Mouse (Mus musculus) olfactory bulb, adult 2 months (tissue): ENCODE data around the gene Sec31a.

Experiments used
- CTCF ChIP-seq: fragments of 200-500 bp; IDR thresholded peaks from 2 replicates; pipeline ENCODE4 v1.5.1; 2012; ENCODE audit warnings: low read depth, mild to moderate bottlenecking, low read length, moderate library complexity; ENCODE audit not compliant: insufficient read depth
- POLR2A ChIP-seq: fragments of 200-500 bp; IDR thresholded peaks from 2 replicates; pipeline ENCODE4 v1.6.1; 2012; ENCODE audit warnings: mild to moderate bottlenecking, low read depth, low read length, moderate library complexity; ENCODE audit not compliant: insufficient read depth

DNA sequence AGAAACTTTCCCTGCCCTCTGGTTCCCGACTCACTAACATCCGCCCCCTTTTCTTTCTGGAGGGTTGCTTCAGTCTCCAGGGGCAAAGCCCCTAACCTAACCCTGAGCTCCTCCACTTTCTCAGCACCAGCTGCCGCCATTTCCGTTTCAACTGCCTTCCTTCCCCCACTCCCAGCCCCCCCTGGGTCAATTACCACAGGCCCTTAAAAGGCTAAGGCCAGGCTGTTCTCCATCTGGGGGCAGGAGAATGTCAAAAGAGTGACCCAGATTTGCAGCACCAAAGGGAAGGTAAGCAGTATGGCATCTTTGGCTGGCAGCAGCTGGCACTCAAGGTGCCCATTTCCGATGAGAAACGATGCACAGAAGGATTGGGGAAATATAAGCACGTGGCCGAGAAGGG is 57.7 kb downstream of the Sec31a start:
- no peak for TF ChIP-seq CTCF
- no peak for TF ChIP-seq POLR2A
